In the genomic region with DNA sequence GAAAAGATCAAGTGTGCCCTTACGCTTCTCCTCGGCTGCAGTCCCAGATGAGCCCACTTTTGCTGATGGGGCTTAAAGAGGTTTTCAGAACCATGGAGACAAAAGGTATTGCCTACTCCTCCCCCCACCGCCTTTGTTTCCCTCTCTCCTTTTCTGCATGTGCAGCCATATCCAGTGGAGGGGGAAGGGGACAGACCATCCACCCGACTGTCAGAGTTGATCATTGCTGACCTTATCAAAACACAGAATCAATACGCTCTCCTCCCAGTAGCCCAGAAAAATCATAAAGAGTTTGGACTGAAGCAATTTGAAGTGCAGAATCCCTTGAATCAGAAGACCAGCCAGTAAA, we compare ENCODE assay signal across 21 mouse cellular contexts.
A peak's percentile ranks its signal among the peaks of the same experiment; 100 is the strongest.
DNase-seq lines count a peak whose midpoint lies in the region; ATAC-seq and TF ChIP-seq lines count a peak whose summit lies in the region.
"Had no signal": no experiment of that assay in that cellular context is flagged by ENCODE, and none has a peak within 500 bp of the region (broad histone marks: within the 10 kb centered on the region; RNA-seq: fewer than 3 reads in every experiment).

No protein-coding gene starts in this region.

- DNase-seq in embryonic facial prominence, embryonic 11.5 days (ENCODE audit: low spot score) = no peak
- DNase-seq in embryonic facial prominence, embryonic 10.5 days (ENCODE audit: low spot score) = no peak
- peak; percentile 7 for DNase-seq in liver, postnatal 0 days
- DNase-seq in liver = no peak
- no peak for DNase-seq in gastrocnemius, postnatal 10 days
- DNase-seq in lung, postnatal 0 days (ENCODE audit: low spot score) = no peak
- DNase-seq: adrenal gland, postnatal 14 days; cerebellum, adult 9-11 months; gastrocnemius, postnatal 14 days; kidney, adult 18-20 months; kidney, postnatal 36 days; lung, postnatal 14 days; right cerebral cortex, postnatal 25 days; thymus, adult 18-20 months had no signal

- no peaks in the 10 kb centered on the region for H3K36me3 ChIP-seq in embryonic facial prominence, embryonic 11.5 days (replicated peaks; ENCODE audit: control insufficient read depth, insufficient read depth, low read depth, low read length)
- H3K36me3 ChIP-seq in embryonic facial prominence, embryonic 10.5 days (replicated peaks) = no peaks in the 10 kb centered on the region
- no peaks in the 10 kb centered on the region for H3K36me3 ChIP-seq in liver, postnatal 0 days (replicated peaks; ENCODE audit: insufficient read depth, low read length)
- no peaks in the 10 kb centered on the region for H3K36me3 ChIP-seq in hindbrain, embryonic 15.5 days
- H3K36me3 ChIP-seq in neural tube, embryonic 13.5 days = no peaks in the 10 kb centered on the region
- no peaks in the 10 kb centered on the region for H3K36me3 ChIP-seq in lung, postnatal 0 days (ENCODE audit: insufficient read depth, low read length)
- H3K36me3 ChIP-seq: embryonic facial prominence, embryonic 13.5 days; limb, embryonic 13.5 days; stomach, embryonic 15.5 days had no signal

- H3K9ac ChIP-seq in embryonic facial prominence, embryonic 11.5 days (replicated peaks; ENCODE audit: low read length) = no peak overlapping the region
- no peak overlapping the region for H3K9ac ChIP-seq in liver, postnatal 0 days (replicated peaks)
- H3K9ac ChIP-seq in hindbrain, embryonic 15.5 days = no peak overlapping the region
- H3K9ac ChIP-seq in neural tube, embryonic 13.5 days = no peak overlapping the region
- H3K9ac ChIP-seq in lung, postnatal 0 days (replicated peaks; ENCODE audit: low read depth) = no peak overlapping the region
- H3K9ac ChIP-seq: embryonic facial prominence, embryonic 13.5 days; limb, embryonic 13.5 days; stomach, embryonic 15.5 days had no signal

- H3K4me1 ChIP-seq in embryonic facial prominence, embryonic 11.5 days (ENCODE audit: control insufficient read depth, insufficient read depth, low read length) = no peaks in the 10 kb centered on the region
- no peaks in the 10 kb centered on the region for H3K4me1 ChIP-seq in embryonic facial prominence, embryonic 10.5 days
- no peaks in the 10 kb centered on the region for H3K4me1 ChIP-seq in liver, postnatal 0 days (ENCODE audit: insufficient read depth)
- H3K4me1 ChIP-seq in hindbrain, embryonic 15.5 days (replicated peaks) = peaks cover 41% of the 10 kb centered on the region
- H3K4me1 ChIP-seq in neural tube, embryonic 13.5 days (replicated peaks) = peaks cover 38% of the 10 kb centered on the region
- no peaks in the 10 kb centered on the region for H3K4me1 ChIP-seq in lung, postnatal 0 days (ENCODE audit: insufficient read depth, low read depth, low read length)
- H3K4me1 ChIP-seq: stomach, embryonic 15.5 days had no signal

- peak; percentile 52; the same call in 1 of the 2 replicates for ATAC-seq in embryonic facial prominence, embryonic 11.5 days (replicated peaks; ENCODE audit: insufficient number of reproducible peaks, low FRiP score, low TSS enrichment, low read depth)
- ATAC-seq in liver, postnatal 0 days = no peak
- peak; percentile 42; the same call in 1 of the 2 replicates for ATAC-seq in hindbrain, embryonic 15.5 days (ENCODE audit: low FRiP score, low read depth)
- ATAC-seq in neural tube, embryonic 13.5 days (ENCODE audit: low read depth) = no peak
- no peak for ATAC-seq in lung, postnatal 0 days
- ATAC-seq: activated CD4-positive, CD25-positive, alpha-beta regulatory T cell, adult 4 months had no signal

- no peak overlapping the region for H3K4me3 ChIP-seq in embryonic facial prominence, embryonic 11.5 days (ENCODE audit: low read depth, low read length)
- no peak overlapping the region for H3K4me3 ChIP-seq in embryonic facial prominence, embryonic 10.5 days
- no peak overlapping the region for H3K4me3 ChIP-seq in liver, postnatal 0 days (ENCODE audit: low read depth, low read length)
- no peak overlapping the region for H3K4me3 ChIP-seq in hindbrain, embryonic 15.5 days
- no peak overlapping the region for H3K4me3 ChIP-seq in neural tube, embryonic 13.5 days
- no peak overlapping the region for H3K4me3 ChIP-seq in lung, postnatal 0 days (ENCODE audit: low read depth, low read length)
- H3K4me3 ChIP-seq: embryonic facial prominence, embryonic 13.5 days; left cerebral cortex, adult 2 months; limb, embryonic 13.5 days; stomach, embryonic 15.5 days had no signal

- H3K27ac ChIP-seq in embryonic facial prominence, embryonic 11.5 days (replicated peaks; ENCODE audit: low read depth, low read length) = no peak overlapping the region
- no peak overlapping the region for H3K27ac ChIP-seq in embryonic facial prominence, embryonic 10.5 days (replicated peaks)
- no peak overlapping the region for H3K27ac ChIP-seq in liver, postnatal 0 days (ENCODE audit: low read depth)
- H3K27ac ChIP-seq in hindbrain, embryonic 15.5 days (replicated peaks) = peak overlapping the region; percentile 67
- H3K27ac ChIP-seq in neural tube, embryonic 13.5 days (replicated peaks) = peak overlapping the region; percentile 46
- no peak overlapping the region for H3K27ac ChIP-seq in lung, postnatal 0 days (ENCODE audit: low read length)
- H3K27ac ChIP-seq: embryonic facial prominence, embryonic 13.5 days; left cerebral cortex, adult 2 months; limb, embryonic 13.5 days; stomach, embryonic 15.5 days had no signal

- WGBS in embryonic facial prominence, embryonic 11.5 days = 64% methylated on average over 5 of the region's 5 CpGs
- WGBS in embryonic facial prominence, embryonic 10.5 days = 76% methylated on average over 5 of the region's 5 CpGs
- 69% methylated on average over 5 of the region's 5 CpGs for WGBS in liver, postnatal 0 days (ENCODE audit: insufficient replicate concordance)
- 62% methylated on average over 5 of the region's 5 CpGs for WGBS in hindbrain, embryonic 15.5 days
- WGBS in neural tube, embryonic 13.5 days = 57% methylated on average over 5 of the region's 5 CpGs
- WGBS in lung, postnatal 0 days = 79% methylated on average over 5 of the region's 5 CpGs

- no peaks in the 10 kb centered on the region for H3K27me3 ChIP-seq in embryonic facial prominence, embryonic 11.5 days (ENCODE audit: control insufficient read depth, insufficient read depth, low read length)
- H3K27me3 ChIP-seq in embryonic facial prominence, embryonic 10.5 days (replicated peaks; ENCODE audit: low read depth, poor library complexity, severe bottlenecking) = no peaks in the 10 kb centered on the region
- H3K27me3 ChIP-seq in liver, postnatal 0 days (ENCODE audit: insufficient read depth, low read length) = no peaks in the 10 kb centered on the region
- H3K27me3 ChIP-seq in hindbrain, embryonic 15.5 days = no peaks in the 10 kb centered on the region
- no peaks in the 10 kb centered on the region for H3K27me3 ChIP-seq in neural tube, embryonic 13.5 days
- H3K27me3 ChIP-seq in lung, postnatal 0 days (replicated peaks; ENCODE audit: insufficient read depth, low read length) = no peaks in the 10 kb centered on the region
- H3K27me3 ChIP-seq: embryonic facial prominence, embryonic 13.5 days; stomach, embryonic 15.5 days had no signal

- TF ChIP-seq EP300 in liver, postnatal 0 days (IDR thresholded peaks at IDR 0.05; ENCODE audit: low read depth) = no peak
- no peak for TF ChIP-seq EP300 in lung, postnatal 0 days (IDR thresholded peaks at IDR 0.05)

- H3K4me2 ChIP-seq in embryonic facial prominence, embryonic 11.5 days (ENCODE audit: low read depth, low read length) = no peak overlapping the region
- H3K4me2 ChIP-seq in liver, postnatal 0 days (ENCODE audit: low read depth, low read length) = no peak overlapping the region
- H3K4me2 ChIP-seq in hindbrain, embryonic 15.5 days = no peak overlapping the region
- H3K4me2 ChIP-seq in neural tube, embryonic 13.5 days = no peak overlapping the region
- no peak overlapping the region for H3K4me2 ChIP-seq in lung, postnatal 0 days (replicated peaks; ENCODE audit: low read depth, low read length)
- H3K4me2 ChIP-seq: embryonic facial prominence, embryonic 13.5 days; limb, embryonic 13.5 days; stomach, embryonic 15.5 days had no signal

- no peaks in the 10 kb centered on the region for H3K9me3 ChIP-seq in embryonic facial prominence, embryonic 11.5 days (replicated peaks; ENCODE audit: control insufficient read depth, low read length)
- H3K9me3 ChIP-seq in embryonic facial prominence, embryonic 10.5 days = no peaks in the 10 kb centered on the region
- no peaks in the 10 kb centered on the region for H3K9me3 ChIP-seq in liver, postnatal 0 days (ENCODE audit: low read length)
- no peaks in the 10 kb centered on the region for H3K9me3 ChIP-seq in hindbrain, embryonic 15.5 days
- H3K9me3 ChIP-seq in neural tube, embryonic 13.5 days = no peaks in the 10 kb centered on the region
- no peaks in the 10 kb centered on the region for H3K9me3 ChIP-seq in lung, postnatal 0 days (ENCODE audit: low read length)
- H3K9me3 ChIP-seq: embryonic facial prominence, embryonic 13.5 days; limb, embryonic 13.5 days; stomach, embryonic 15.5 days had no signal

- no peak for TF ChIP-seq CTCF in liver, postnatal 0 days (IDR thresholded peaks at IDR 0.05; ENCODE audit: low read depth)
- no peak for TF ChIP-seq CTCF in lung, postnatal 0 days (IDR thresholded peaks at IDR 0.05)

Comparison
In these comparisons a context has a peak if more than half of its experiments do, and no peak if none do; other contexts are left out.
1. ATAC-seq: peak in embryonic facial prominence, embryonic 11.5 days (single experiment) and hindbrain, embryonic 15.5 days (single experiment); none in liver, postnatal 0 days (single experiment), neural tube, embryonic 13.5 days (single experiment) and lung, postnatal 0 days (single experiment).
2. H3K27ac ChIP-seq: peak in hindbrain, embryonic 15.5 days (single experiment) and neural tube, embryonic 13.5 days (single experiment); none in embryonic facial prominence, embryonic 11.5 days (single experiment), embryonic facial prominence, embryonic 10.5 days (single experiment), liver, postnatal 0 days (single experiment) and lung, postnatal 0 days (single experiment).